Mouse (Mus musculus) 3134 (cell line): ENCODE measurements at regions not wholly inside any gene's neighbourhood (a gene's known extent, or its start where the extent isn't known, plus 50 kb on each side); places are given as distances from the start of the nearest gene placed in this dataset.

Source experiments
- DNase-seq: peaks from one replicate; pipeline ENCODE4 v3.0.0-alpha.2; 2011; ENCODE audit warnings: low spot score; ENCODE audit not compliant: insufficient read length; ENCODE audit errors: extremely low read depth

DNA sequence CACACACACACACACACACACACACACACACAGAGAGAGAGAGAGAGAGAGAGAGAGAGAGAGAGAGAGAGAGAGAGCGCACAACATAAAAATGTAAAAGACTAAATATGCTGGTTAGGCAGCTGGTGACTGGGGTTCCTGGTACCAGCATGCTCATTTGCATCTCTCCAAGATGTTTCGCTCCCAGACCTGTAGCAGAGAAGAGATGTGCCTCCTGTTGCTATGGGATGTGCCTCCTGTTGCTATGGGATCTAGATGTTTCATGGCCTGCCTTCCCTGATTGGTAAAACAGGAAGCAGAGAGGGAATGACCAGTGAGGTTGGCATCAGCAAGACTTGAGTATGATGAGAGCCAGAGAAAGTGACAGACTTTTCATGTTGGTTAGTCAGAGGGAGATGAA lies 55.1 kb upstream of the Gpc6 start:
- DNase-seq = no peak
